ENCODE assay signal across 27 mouse cellular contexts in the genomic region with DNA sequence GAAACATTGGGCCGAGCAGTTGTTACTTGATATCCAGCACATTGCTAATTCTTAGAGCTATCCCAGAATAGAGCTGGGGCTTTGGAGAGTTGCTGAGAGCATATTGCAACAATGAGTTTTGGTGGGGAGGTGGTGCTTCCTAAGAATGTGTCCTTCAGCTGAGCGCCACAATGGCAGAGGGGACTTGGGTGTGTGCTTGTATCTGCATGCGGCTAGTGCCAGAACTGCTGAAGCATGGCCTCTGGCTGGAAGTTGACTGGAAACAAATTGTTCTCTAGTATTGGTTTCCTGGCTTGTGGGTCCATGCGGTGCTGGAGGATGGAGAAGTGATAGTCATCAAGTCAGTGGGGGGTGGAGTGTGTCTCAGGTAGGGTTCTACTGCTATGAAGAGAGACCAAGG. TPM values are rescaled to one million over a fixed set of nuclear protein-coding genes. Genes with fewer than 3 reads are reported as not detected.
DNase-seq lines count a peak whose midpoint lies in the region; TF ChIP-seq lines count a peak whose summit lies in the region.
"Had no signal": no experiment of that assay in that cellular context is flagged by ENCODE, and none has a peak within 500 bp of the region (broad histone marks: within the 10 kb centered on the region; RNA-seq: fewer than 3 reads in every experiment).

No protein-coding gene starts in this region.

- TF ChIP-seq CTCF in ES-Bruce4 (IDR thresholded peaks at IDR 0.05; ENCODE audit: low read depth, low read length): no peak
- no peak for TF ChIP-seq CTCF in bone marrow macrophage, adult 2 months (IDR thresholded peaks at IDR 0.05; ENCODE audit: low read depth, low read length)

- in situ Hi-C loops in ES-E14 (cut with MboI; ENCODE audit: low sequenced_read_pairs in 2 of 2, unreplicated experiment in 2 of 2): no loop called here

- H3K9me3 ChIP-seq in ES-Bruce4 (replicated peaks; ENCODE audit: control insufficient read depth, insufficient read depth, low read length, poor library complexity, severe bottlenecking) (0 out of 2 replicates have a peak, but pooled peaks cover 3% of the 10 kb centered on the region), ES-E14 (ENCODE audit: control insufficient read depth, insufficient read depth, low read depth, low read length) (no peaks in the 10 kb centered on the region)
- H3K9me3 ChIP-seq: embryonic facial prominence, embryonic 12.5 days; embryonic facial prominence, embryonic 15.5 days; heart, embryonic 15.5 days; hindbrain, embryonic 10.5 days; hindbrain, embryonic 13.5 days; intestine, embryonic 15.5 days had no signal

- TF ChIP-seq EP300 in ES-Bruce4 (IDR thresholded peaks at IDR 0.05; ENCODE audit: insufficient read depth, low read depth, low read length): 0 out of 2 replicates have a peak, but pooled peaks have one; percentile 47

- no peak for TF ChIP-seq POLR2A in ES-Bruce4 (IDR thresholded peaks at IDR 0.05; ENCODE audit: insufficient read depth, low read length)
- TF ChIP-seq POLR2A in bone marrow macrophage, adult 2 months (IDR thresholded peaks at IDR 0.05; ENCODE audit: borderline replicate concordance, low read depth, low read length): no peak

- no peaks in the 10 kb centered on the region for H3K36me3 ChIP-seq in ES-Bruce4 (ENCODE audit: control insufficient read depth, insufficient read depth, low read length, poor library complexity, severe bottlenecking)
- H3K36me3 ChIP-seq in ES-E14 (ENCODE audit: control insufficient read depth, insufficient read depth, low read length, poor library complexity, severe bottlenecking): peaks cover 2% of the 10 kb centered on the region; the same call in 1 of the 2 replicates
- H3K36me3 ChIP-seq: embryonic facial prominence, embryonic 12.5 days; embryonic facial prominence, embryonic 15.5 days; heart, embryonic 12.5 days; heart, embryonic 15.5 days; hindbrain, embryonic 10.5 days; hindbrain, embryonic 13.5 days; intestine, embryonic 15.5 days had no signal

- H3K9ac ChIP-seq in ES-Bruce4 (ENCODE audit: low read depth, poor library complexity, severe bottlenecking): no peak overlapping the region
- H3K9ac ChIP-seq in ES-E14 (ENCODE audit: insufficient read depth, low read depth, low read length, poor library complexity, severe bottlenecking): peak overlapping the region; percentile 27; the same call in 1 of the 2 replicates
- H3K9ac ChIP-seq: embryonic facial prominence, embryonic 12.5 days; embryonic facial prominence, embryonic 15.5 days; forebrain, postnatal 0 days; heart, embryonic 12.5 days; heart, embryonic 15.5 days; hindbrain, embryonic 13.5 days; intestine, embryonic 15.5 days had no signal

- DNase-seq in ES-E14 (ENCODE audit: low read depth, low spot score): no peak
- no peak for DNase-seq in retina, postnatal 1 day
- no peak for DNase-seq in thymus, postnatal 36 days
- DNase-seq in adrenal gland, postnatal 10 days: no peak
- DNase-seq: adrenal gland, adult 2 months; adrenal gland, postnatal 25 days; cerebellum, adult 18-20 months; cerebellum, adult 9-10 months; cerebellum, postnatal 25 days; forebrain, postnatal 0 days; gastrocnemius, postnatal 25 days; heart, postnatal 10 days; heart, postnatal 36 days; kidney, adult 11 months had no signal

- peaks cover 3% of the 10 kb centered on the region for H3K4me1 ChIP-seq in ES-Bruce4 (ENCODE audit: control insufficient read depth, insufficient read depth, low read length)
- peaks cover 12 to 24% of the 10 kb centered on the region in 2 experiments for H3K4me1 ChIP-seq in ES-E14 (ENCODE audit: control insufficient read depth in 2 of 2, insufficient read depth in 2 of 2, low read length in 2 of 2, poor library complexity in 1 of 2)
- H3K4me1 ChIP-seq in bone marrow macrophage, adult 2 months (ENCODE audit: control insufficient read depth, insufficient read depth, low read length): peaks cover 50% of the 10 kb centered on the region
- H3K4me1 ChIP-seq: embryonic facial prominence, embryonic 12.5 days; embryonic facial prominence, embryonic 15.5 days; heart, embryonic 12.5 days; heart, embryonic 15.5 days; hindbrain, embryonic 10.5 days; hindbrain, embryonic 13.5 days; intestine, embryonic 15.5 days had no signal

- no peaks in the 10 kb centered on the region for H3K27me3 ChIP-seq in ES-Bruce4 (ENCODE audit: control insufficient read depth, insufficient read depth, low read length, poor library complexity, severe bottlenecking)
- H3K27me3 ChIP-seq: embryonic facial prominence, embryonic 12.5 days; embryonic facial prominence, embryonic 15.5 days; heart, embryonic 12.5 days; heart, embryonic 15.5 days; hindbrain, embryonic 13.5 days; intestine, embryonic 15.5 days had no signal

- H3K4me3 ChIP-seq in ES-Bruce4 (ENCODE audit: low read depth, low read length) (no peak overlapping the region), ES-E14 (ENCODE audit: insufficient read depth in 1 of 2, low read depth in 1 of 2, low read length in 2 of 2, poor library complexity in 1 of 2, severe bottlenecking in 1 of 2) (no peak overlapping the region)
- no peak overlapping the region for H3K4me3 ChIP-seq in bone marrow macrophage, adult 2 months (ENCODE audit: insufficient read depth, low read length)
- H3K4me3 ChIP-seq: embryonic facial prominence, embryonic 12.5 days; embryonic facial prominence, embryonic 15.5 days; heart, embryonic 12.5 days; heart, embryonic 15.5 days; hindbrain, embryonic 10.5 days; hindbrain, embryonic 13.5 days; intestine, embryonic 15.5 days had no signal

- H3K27ac ChIP-seq in ES-Bruce4 (ENCODE audit: insufficient read depth, low read length) (peak overlapping the region; percentile 72; the same call in 1 of the 2 replicates), ES-E14 (ENCODE audit: insufficient read depth, low read depth, low read length, poor library complexity, severe bottlenecking) (peak overlapping the region; percentile 79)
- H3K27ac ChIP-seq in bone marrow macrophage, adult 2 months (ENCODE audit: insufficient read depth, low read depth, low read length): peak overlapping the region; percentile 37; the same call in 1 of the 2 replicates
- H3K27ac ChIP-seq: embryonic facial prominence, embryonic 12.5 days; embryonic facial prominence, embryonic 15.5 days; heart, embryonic 15.5 days; hindbrain, embryonic 10.5 days; hindbrain, embryonic 13.5 days; intestine, embryonic 15.5 days had no signal

TF ChIP-seq in ES-E14, 5 proteins besides CTCF, POLR2A, EP300 and RAD21:
- TF ChIP-seq CHD2 (IDR thresholded peaks at IDR 0.05; ENCODE audit: low read depth, low read length) (no peak), ZC3H11A (IDR thresholded peaks at IDR 0.05; ENCODE audit: borderline replicate concordance, low read depth, low read length) (no peak), HCFC1 (IDR thresholded peaks at IDR 0.05; ENCODE audit: borderline replicate concordance, insufficient read depth, low read length) (no peak), MAFK (IDR thresholded peaks at IDR 0.05; ENCODE audit: insufficient read depth, low read depth, low read length) (no peak), ZNF384 (IDR thresholded peaks at IDR 0.05; ENCODE audit: low read depth, low read length) (no peak)

RNA-seq across cellular contexts. Expression of gene Aff1, which starts 13.2 kb away (rescaled TPM):
- polyA plus RNA-seq in ES-Bruce4 (2011; ENCODE audit: insufficient read depth, insufficient read length, low read depth, missing spikeins): 23.3 and 26.4 TPM in 2 replicates
- total RNA-seq in ES-E14 (2012; rRNA removed): 21.2 and 26.0 TPM in 2 replicates
- 44.1 and 45.3 TPM in 2 replicates for polyA plus RNA-seq in bone marrow macrophage, adult 2 months (2012; ENCODE audit: insufficient read depth, insufficient read length, missing spikeins)
- 10 to 100 TPM; 31.6 to 32.4 TPM for total RNA-seq in adrenal gland, postnatal 10 days (2021)

RNA-seq across cellular contexts. Expression of gene 1700016H13Rik, which starts 49.5 kb away (rescaled TPM):
- polyA plus RNA-seq in ES-Bruce4 (2011; ENCODE audit: insufficient read depth, insufficient read length, low read depth, missing spikeins): 0.46 TPM in 1 of 2 replicates, not detected in the other
- 0.18 and 0.21 TPM in 2 replicates for total RNA-seq in ES-E14 (2012; rRNA removed)
- polyA plus RNA-seq in bone marrow macrophage, adult 2 months (2012; ENCODE audit: insufficient read depth, insufficient read length, missing spikeins): not detected in 2 replicates
- total RNA-seq in adrenal gland, postnatal 10 days (2021): not detected
- total RNA-seq: adrenal gland, adult 2 months; adrenal gland, postnatal 25 days; common myeloid progenitor, adult 5-6 weeks; heart, postnatal 10 days; heart, postnatal 36 days had no signal
- polyA plus RNA-seq: adrenal gland, adult 2 months; C2C12; CD4-positive, CD25-positive, alpha-beta regulatory T cell, adult 4 months; frontal cortex, adult 2 months had no signal
